Mouse (Mus musculus): ENCODE measurements around the gene Mdga1. TPM values are rescaled to one million over a fixed set of nuclear protein-coding genes. Genes with fewer than 3 reads are reported as not detected.

Mdga1 gene
- polyA plus RNA-seq, 2 experiments, result 4.8 to 13.2 TPM

DNA sequence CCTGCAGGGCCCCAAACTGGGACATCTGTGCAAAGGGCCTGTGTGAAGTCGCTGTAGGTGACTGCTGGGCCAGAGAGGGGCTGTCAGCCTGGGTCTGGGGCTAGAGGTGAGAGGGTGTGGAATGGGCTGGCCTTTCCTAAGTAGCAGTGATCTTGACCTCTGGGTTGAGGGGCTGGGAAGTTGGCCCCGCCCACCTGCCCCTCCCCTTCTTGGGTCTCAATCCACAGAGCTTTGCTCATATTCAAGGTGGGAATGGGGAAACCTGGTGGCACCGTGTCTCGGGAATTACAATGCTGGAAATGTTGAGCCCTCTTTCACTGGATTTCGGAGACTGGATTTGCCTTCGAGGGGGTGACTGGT is 169.8 kb downstream of the Mdga1 start:
- H3K27ac ChIP-seq (replicated peaks; ENCODE audit: low read depth, low read length), result no peak overlapping the region
- no peaks in the 10 kb centered on the region for H3K36me3 ChIP-seq (ENCODE audit: control insufficient read depth, insufficient read depth, low read length)
- no peaks in the 10 kb centered on the region for H3K9me3 ChIP-seq (ENCODE audit: control insufficient read depth, low read length)
- no peak overlapping the region for H3K9ac ChIP-seq (ENCODE audit: low read depth, low read length, severe bottlenecking)
- TF ChIP-seq POLR2A (IDR thresholded peaks at IDR 0.05; ENCODE audit: borderline replicate concordance, extremely low read depth, insufficient read depth, insufficient read length), result no peak
- no peak overlapping the region for H3K4me2 ChIP-seq (replicated peaks; ENCODE audit: low read depth, low read length, severe bottlenecking)
- H3K4me3 ChIP-seq (replicated peaks; ENCODE audit: low read length), result no peak overlapping the region
- no peak for DNase-seq (ENCODE audit: low spot score)
- no peak for ATAC-seq (ENCODE audit: low FRiP score, low read depth)
- H3K27me3 ChIP-seq (ENCODE audit: control insufficient read depth, insufficient read depth, low read length), result no peaks in the 10 kb centered on the region
- 39% methylated on average over 6 of the region's 6 CpGs for WGBS
- peaks cover 1% of the 10 kb centered on the region for H3K4me1 ChIP-seq (ENCODE audit: control insufficient read depth, insufficient read depth, low read length)

DNA sequence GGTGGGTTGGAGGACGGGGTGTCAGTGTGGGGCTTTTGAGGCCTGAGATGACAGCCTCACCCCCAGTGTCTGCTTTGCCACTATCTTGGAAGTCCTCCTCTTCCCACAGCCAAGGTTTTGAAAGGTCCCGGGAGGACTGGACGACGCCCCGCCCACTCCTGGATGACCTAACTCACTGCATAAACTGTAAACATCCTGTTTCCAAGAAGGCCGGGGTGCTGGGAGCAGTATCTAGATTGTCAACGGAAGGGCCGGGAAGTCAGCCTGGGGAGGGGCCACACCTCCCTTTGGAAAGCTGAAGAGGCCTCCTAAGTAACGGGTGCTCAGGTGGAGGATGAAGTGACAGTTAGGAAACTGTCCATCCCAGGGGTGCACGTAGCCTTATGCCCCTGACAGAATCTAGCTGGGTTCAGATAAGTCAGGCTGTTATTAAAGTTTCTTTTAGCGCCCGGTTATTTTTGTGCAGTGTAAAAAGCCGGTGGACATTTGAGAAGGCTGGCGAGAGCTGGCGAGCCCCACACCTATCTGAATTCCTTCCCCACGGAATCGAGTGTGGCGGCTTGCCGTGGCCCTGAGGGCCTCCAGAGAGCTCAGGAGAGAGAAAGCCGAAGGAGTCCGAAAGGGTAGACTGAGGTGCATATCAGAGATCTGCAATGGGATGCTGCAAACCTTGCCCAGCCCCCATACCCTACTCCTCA is 170.3 kb downstream of the Mdga1 start:
- Histone ChIP-seq H3K4me2 (replicated peaks; ENCODE audit: low read depth, low read length, severe bottlenecking) (no peak overlapping the region), H3K27me3 (ENCODE audit: control insufficient read depth, insufficient read depth, low read length) (no peaks in the 10 kb centered on the region), H3K4me1 (ENCODE audit: control insufficient read depth, insufficient read depth, low read length) (peaks cover 6% of the 10 kb centered on the region), H3K27ac (replicated peaks; ENCODE audit: low read depth, low read length) (no peak overlapping the region), H3K4me3 (replicated peaks; ENCODE audit: low read length) (no peak overlapping the region), H3K9ac (ENCODE audit: low read depth, low read length, severe bottlenecking) (no peak overlapping the region), H3K36me3 (ENCODE audit: control insufficient read depth, insufficient read depth, low read length) (no peaks in the 10 kb centered on the region), H3K9me3 (ENCODE audit: control insufficient read depth, low read length) (no peaks in the 10 kb centered on the region)
- no peak for TF ChIP-seq POLR2A (IDR thresholded peaks at IDR 0.05; ENCODE audit: borderline replicate concordance, extremely low read depth, insufficient read depth, insufficient read length)
- no peak for DNase-seq (ENCODE audit: low spot score)
- ATAC-seq (ENCODE audit: low FRiP score, low read depth), result no peak
- WGBS, result 65% methylated on average over 21 of the region's 21 CpGs

DNA sequence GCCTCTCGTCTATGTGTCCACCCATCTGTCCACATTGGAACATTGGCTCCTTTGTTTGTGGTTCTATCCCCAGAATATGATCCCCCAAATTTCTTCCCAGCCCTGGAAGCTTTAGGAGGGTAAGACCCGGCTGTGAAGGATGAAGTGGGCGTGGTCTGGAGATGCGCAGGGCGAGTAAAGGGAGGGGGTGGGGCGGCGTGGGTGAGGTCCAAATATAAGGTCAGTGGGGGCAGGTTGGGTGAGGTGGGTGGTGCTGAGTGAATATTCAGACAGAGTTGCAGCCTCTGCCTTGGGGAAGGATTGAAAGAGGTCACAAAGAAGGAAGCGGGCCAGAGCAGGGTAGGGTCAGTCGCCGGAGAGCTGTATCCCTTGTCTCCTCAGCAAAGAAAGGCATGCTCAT is 171.7 kb downstream of the Mdga1 start:
- no peak for ATAC-seq (ENCODE audit: low FRiP score, low read depth)
- Histone ChIP-seq H3K27ac (replicated peaks; ENCODE audit: low read depth, low read length) (no peak overlapping the region), H3K9me3 (ENCODE audit: control insufficient read depth, low read length) (no peaks in the 10 kb centered on the region), H3K4me2 (replicated peaks; ENCODE audit: low read depth, low read length, severe bottlenecking) (no peak overlapping the region), H3K36me3 (ENCODE audit: control insufficient read depth, insufficient read depth, low read length) (no peaks in the 10 kb centered on the region), H3K27me3 (ENCODE audit: control insufficient read depth, insufficient read depth, low read length) (no peaks in the 10 kb centered on the region), H3K9ac (ENCODE audit: low read depth, low read length, severe bottlenecking) (no peak overlapping the region), H3K4me3 (replicated peaks; ENCODE audit: low read length) (no peak overlapping the region), H3K4me1 (ENCODE audit: control insufficient read depth, insufficient read depth, low read length) (peaks cover 6% of the 10 kb centered on the region)
- TF ChIP-seq POLR2A (IDR thresholded peaks at IDR 0.05; ENCODE audit: borderline replicate concordance, extremely low read depth, insufficient read depth, insufficient read length), result no peak
- 49% methylated on average over 10 of the region's 10 CpGs for WGBS
- DNase-seq (ENCODE audit: low spot score), result no peak

DNA sequence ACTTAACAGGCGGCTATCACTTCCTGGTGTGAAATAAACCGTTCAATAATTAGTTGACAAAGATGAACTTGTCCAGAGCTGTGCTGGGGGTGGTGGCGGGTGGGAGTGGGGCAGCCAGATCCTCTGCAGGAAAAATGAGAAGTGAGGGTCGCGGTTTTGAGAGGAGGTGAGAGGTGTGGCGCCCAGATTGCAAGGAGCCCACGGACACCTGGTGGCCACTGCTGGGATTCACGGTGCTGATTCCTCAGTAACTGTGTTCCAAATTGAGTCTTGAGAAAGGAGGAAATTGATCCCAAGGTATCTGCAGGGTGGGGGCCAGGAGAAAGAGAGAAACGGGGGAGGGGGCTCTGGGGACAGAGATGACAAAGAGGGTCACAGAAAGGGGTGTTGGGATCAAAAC is 173.1 kb downstream of the Mdga1 start:
- no peak for ATAC-seq (ENCODE audit: low FRiP score, low read depth)
- Histone ChIP-seq H3K9me3 (ENCODE audit: control insufficient read depth, low read length) (no peaks in the 10 kb centered on the region), H3K9ac (ENCODE audit: low read depth, low read length, severe bottlenecking) (no peak overlapping the region), H3K27ac (replicated peaks; ENCODE audit: low read depth, low read length) (no peak overlapping the region), H3K4me1 (ENCODE audit: control insufficient read depth, insufficient read depth, low read length) (peaks cover 6% of the 10 kb centered on the region), H3K27me3 (ENCODE audit: control insufficient read depth, insufficient read depth, low read length) (no peaks in the 10 kb centered on the region), H3K4me3 (replicated peaks; ENCODE audit: low read length) (no peak overlapping the region), H3K4me2 (replicated peaks; ENCODE audit: low read depth, low read length, severe bottlenecking) (no peak overlapping the region), H3K36me3 (ENCODE audit: control insufficient read depth, insufficient read depth, low read length) (no peaks in the 10 kb centered on the region)
- 39% methylated on average over 9 of the region's 9 CpGs for WGBS
- no peak for DNase-seq (ENCODE audit: low spot score)
- no peak for TF ChIP-seq POLR2A (IDR thresholded peaks at IDR 0.05; ENCODE audit: borderline replicate concordance, extremely low read depth, insufficient read depth, insufficient read length)

DNA sequence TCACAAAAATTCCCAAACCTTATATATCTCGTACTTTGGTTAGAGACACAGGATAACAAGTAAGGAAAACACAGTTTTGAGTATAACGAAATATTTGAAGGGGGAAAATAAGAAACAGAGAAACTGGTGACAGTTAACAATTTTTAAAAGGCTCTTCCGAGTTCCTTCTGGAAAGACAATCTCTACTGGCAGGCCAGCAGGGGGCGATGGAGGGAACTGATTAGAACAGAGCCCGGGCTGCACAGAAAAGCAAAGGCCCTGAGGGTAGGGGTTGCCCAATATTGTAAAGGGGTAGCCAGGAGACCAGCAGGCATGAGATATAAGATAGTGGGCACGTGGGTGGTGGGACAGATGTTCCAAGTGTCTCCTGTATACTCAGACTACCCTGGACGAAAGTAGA is 173.8 kb downstream of the Mdga1 start:
- Histone ChIP-seq H3K4me2 (replicated peaks; ENCODE audit: low read depth, low read length, severe bottlenecking) (no peak overlapping the region), H3K27ac (replicated peaks; ENCODE audit: low read depth, low read length) (no peak overlapping the region), H3K9me3 (ENCODE audit: control insufficient read depth, low read length) (no peaks in the 10 kb centered on the region), H3K4me1 (ENCODE audit: control insufficient read depth, insufficient read depth, low read length) (peaks cover 6% of the 10 kb centered on the region), H3K36me3 (ENCODE audit: control insufficient read depth, insufficient read depth, low read length) (no peaks in the 10 kb centered on the region), H3K9ac (ENCODE audit: low read depth, low read length, severe bottlenecking) (no peak overlapping the region), H3K4me3 (replicated peaks; ENCODE audit: low read length) (no peak overlapping the region), H3K27me3 (ENCODE audit: control insufficient read depth, insufficient read depth, low read length) (no peaks in the 10 kb centered on the region)
- DNase-seq (ENCODE audit: low spot score) (peak; percentile 77), ATAC-seq (ENCODE audit: low FRiP score, low read depth) (peak; percentile 32)
- TF ChIP-seq POLR2A (IDR thresholded peaks at IDR 0.05; ENCODE audit: borderline replicate concordance, extremely low read depth, insufficient read depth, insufficient read length), result no peak
- 13% methylated on average over 7 of the region's 7 CpGs for WGBS

Measured in limb, embryonic 14.5 days (tissue).